Mouse (Mus musculus): ENCODE data around the gene Lypd6b. TPM values are rescaled to one million over a fixed set of nuclear protein-coding genes. Genes with fewer than 3 reads are reported as not detected.
A peak's percentile ranks its signal among the peaks of the same experiment; 100 is the strongest.

The Lypd6b gene
- polyA plus RNA-seq (2017; shearing (Covaris generic)), result under 1 TPM; 0.34 to 0.82 (median 0.44) TPM

- ATAC-seq, result no peak
Observed at GRCm38 (mm10) chr2:49787376-49788050, at the start of gene Lypd6b. Gene Lypd6b (plus strand): TSS chr2:49787688.

- ATAC-seq, result no peak
Observed at GRCm38 (mm10) chr2:49739046-49739445, 48.4 kb upstream of the Lypd6b start.

- ATAC-seq, result no peak
Observed at GRCm38 (mm10) chr2:49741026-49741425, 46.5 kb upstream of the Lypd6b start.

- peak; percentile 94 for ATAC-seq
Observed at GRCm38 (mm10) chr2:49741895-49742734, 45.4 kb upstream of the Lypd6b start.

- no peak for ATAC-seq
Observed at GRCm38 (mm10) chr2:49742919-49743318, 44.6 kb upstream of the Lypd6b start.

GRCm38 (mm10) chr2:49743775-49744174 is 43.7 kb upstream of the Lypd6b start:
- no peak for ATAC-seq

GRCm38 (mm10) chr2:49744251-49745093 is 43.0 kb upstream of the Lypd6b start:
- no peak for ATAC-seq

GRCm38 (mm10) chr2:49745094-49745781 is 42.2 kb upstream of the Lypd6b start:
- ATAC-seq, result no peak

- no peak for ATAC-seq
Observed at GRCm38 (mm10) chr2:49746947-49747346, 40.5 kb upstream of the Lypd6b start.

- ATAC-seq, result no peak
Observed at GRCm38 (mm10) chr2:49747670-49748069, 39.8 kb upstream of the Lypd6b start.

GRCm38 (mm10) chr2:49748628-49749342 is 38.7 kb upstream of the Lypd6b start:
- peak; percentile 75 for ATAC-seq

- no peak for ATAC-seq
Observed at GRCm38 (mm10) chr2:49749730-49750576, 37.5 kb upstream of the Lypd6b start.

GRCm38 (mm10) chr2:49751544-49752210 is 35.8 kb upstream of the Lypd6b start:
- no peak for ATAC-seq

- no peak for ATAC-seq
Observed at GRCm38 (mm10) chr2:49752211-49752607, 35.3 kb upstream of the Lypd6b start.

- ATAC-seq, result no peak
Observed at GRCm38 (mm10) chr2:49753062-49753461, 34.4 kb upstream of the Lypd6b start.

- ATAC-seq, result no peak
Observed at GRCm38 (mm10) chr2:49755054-49755453, 32.4 kb upstream of the Lypd6b start.

- ATAC-seq, result no peak
Observed at GRCm38 (mm10) chr2:49757616-49758015, 29.9 kb upstream of the Lypd6b start.

- ATAC-seq, result peak; percentile 65
Observed at GRCm38 (mm10) chr2:49764331-49764946, 23.0 kb upstream of the Lypd6b start.

- no peak for ATAC-seq
Observed at GRCm38 (mm10) chr2:49768916-49769315, 18.6 kb upstream of the Lypd6b start.

GRCm38 (mm10) chr2:49770440-49770839 is 17.0 kb upstream of the Lypd6b start:
- no peak for ATAC-seq

Data from inflammation-experienced regulatory T-cells, adult 6 months (primary cell).